Mouse (Mus musculus) heart, embryonic 14.5 days (tissue): ENCODE data around the gene Phospho2. TPM values are rescaled to one million over a fixed set of nuclear protein-coding genes. Genes with fewer than 3 reads are reported as not detected.
"Not testable (repeated sequence)": the region's sequence is repeated elsewhere in the genome, so short reads cannot be mapped to it uniquely, and the experiment has no call there.

ENCODE experiments used
- ATAC-seq: fragments of 200-750 bp; cut with Nextera tagmentation; 2 replicates; pipeline ENCODE4 v1.8.0; 2017; ENCODE audit warnings: low read depth, moderate TSS enrichment; ENCODE audit not compliant: insufficient number of reproducible peaks, insufficient read depth, low FRiP score
- H3K27ac ChIP-seq, 2 experiments: fragments of 200-500 bp in 1 of 2; fragments of 300-500 bp in 1 of 2; sonication (generic) in 1 of 2; replicated peaks in 1 of 2; 2 replicates each; pipeline ENCODE4 v1.5.1; 2012 to 2014; ENCODE audit warnings: low read depth in 2 of 2, low read length in 2 of 2, control low read depth in 1 of 2, mild to moderate bottlenecking in 1 of 2, mixed read lengths in 1 of 2; ENCODE audit not compliant: control insufficient read depth in 1 of 2, insufficient read depth in 1 of 2
- H3K27me3 ChIP-seq: fragments of 300-500 bp; sonication (generic); 2 replicates; pipeline ENCODE4 v1.6.1; 2014; ENCODE audit warnings: mild to moderate bottlenecking, low read length, control low read depth; ENCODE audit not compliant: control insufficient read depth, insufficient read depth
- H3K36me3 ChIP-seq: fragments of 300-500 bp; sonication (generic); 2 replicates; pipeline ENCODE4 v1.6.1; 2014; ENCODE audit warnings: mild to moderate bottlenecking, control low read depth, low read length, mixed read lengths; ENCODE audit not compliant: control insufficient read depth, insufficient read depth
- H3K4me1 ChIP-seq, 2 experiments: fragments of 200-500 bp in 1 of 2; fragments of 300-500 bp in 1 of 2; sonication (generic) in 1 of 2; 2 replicates each; pipeline ENCODE4 v1.6.1; 2012 to 2014; ENCODE audit warnings: low read length in 2 of 2, control low read depth in 1 of 2, mixed read lengths in 1 of 2; ENCODE audit not compliant: control insufficient read depth in 2 of 2, insufficient read depth in 2 of 2
- H3K4me2 ChIP-seq: fragments of 300-500 bp; sonication (generic); 2 replicates; pipeline ENCODE4 v1.6.1; 2014; ENCODE audit warnings: mild to moderate bottlenecking, low read length
- H3K4me3 ChIP-seq, 2 experiments: fragments of 200-500 bp in 1 of 2; fragments of 300-500 bp in 1 of 2; sonication (generic) in 1 of 2; 2 replicates each; pipeline ENCODE4 v1.5.1; 2012 to 2014; ENCODE audit warnings: low read length in 2 of 2, mild to moderate bottlenecking in 2 of 2, control low read depth in 1 of 2, low read depth in 1 of 2, moderate library complexity in 1 of 2; ENCODE audit not compliant: control insufficient read depth in 1 of 2, insufficient read depth in 1 of 2
- H3K9ac ChIP-seq: fragments of 300-500 bp; sonication (generic); 2 replicates; pipeline ENCODE4 v1.6.1; 2014; ENCODE audit warnings: mild to moderate bottlenecking, low read length
- H3K9me3 ChIP-seq: fragments of 300-500 bp; sonication (generic); 2 replicates; pipeline ENCODE4 v1.6.1; 2016; ENCODE audit warnings: low read length, control low read depth; ENCODE audit not compliant: control insufficient read depth
- WGBS: fragments of 180-500 bp; shearing (Covaris S2); extraction: QIAGEN DNeasy Blood & Tissue Kit; methylation state at CpG from one replicate; pipeline ENCODE4 v1.1.7; 2014; 5-methylcytosine and 5-hydroxymethylcytosine counted together
- polyA plus RNA-seq: library from polyadenylated mRNA; unstranded; fragments of >200 nt; fragmentation: Nextera tagmentation; extraction: Ambion mirVana; gene quantifications from 2 replicates; pipeline ENCODE4 v1.2.1, GENCODE M21; 2014

Gene Phospho2
- polyA plus RNA-seq, 1 experiment from 2014 or later = 20.2 TPM

- not testable (repeated sequence) for H3K27ac ChIP-seq, H3K4me2 ChIP-seq, ATAC-seq, H3K27me3 ChIP-seq, H3K4me3 ChIP-seq, H3K4me1 ChIP-seq, H3K9ac ChIP-seq, H3K9me3 ChIP-seq, H3K36me3 ChIP-seq
- 64% methylated on average over 7 of the region's 7 CpGs for WGBS
These were observed 21.9 kb downstream of the Phospho2 start for GRCm38 (mm10) chr2:69811349-69811748.

- no peak for ATAC-seq
- Histone ChIP-seq H3K36me3 (no peaks in the 10 kb centered on the region), H3K27me3 (no peaks in the 10 kb centered on the region), H3K9me3 (no peaks in the 10 kb centered on the region), H3K9ac (no peak overlapping the region), H3K27ac (peak overlapping the region in 1 of 2 experiments; percentile 17; a peak in 1 of 4 replicates), H3K4me3 (no peak overlapping the region), H3K4me2 (no peak overlapping the region), H3K4me1 (peaks cover 2 to 11% of the 10 kb centered on the region in 2 experiments; a peak in 2 of 4 replicates)
- WGBS = 15% methylated on average over 5 of the region's 5 CpGs
These were observed 27.2 kb downstream of the Phospho2 start for GRCm38 (mm10) chr2:69816575-69816974.

GRCm38 (mm10) chr2:69818350-69819085 is 29.1 kb downstream of the Phospho2 start:
- no peak overlapping the region for H3K9ac ChIP-seq
- no peak overlapping the region for H3K4me2 ChIP-seq
- no peaks in the 10 kb centered on the region for H3K36me3 ChIP-seq
- no peak overlapping the region for H3K4me3 ChIP-seq
- peaks cover 3 to 11% of the 10 kb centered on the region in 2 experiments; a peak in 2 of 4 replicates for H3K4me1 ChIP-seq
- no peak overlapping the region for H3K27ac ChIP-seq
- H3K9me3 ChIP-seq = no peaks in the 10 kb centered on the region
- ATAC-seq = no peak
- WGBS = 78% methylated on average over 9 of the region's 9 CpGs
- no peaks in the 10 kb centered on the region for H3K27me3 ChIP-seq

GRCm38 (mm10) chr2:69820201-69820600 is 30.8 kb downstream of the Phospho2 start:
- no peak for ATAC-seq
- Histone ChIP-seq H3K36me3 (peaks cover 11% of the 10 kb centered on the region), H3K4me1 (peaks cover 3 to 18% of the 10 kb centered on the region in 2 experiments; a peak in 3 of 4 replicates), H3K9ac (no peak overlapping the region), H3K4me2 (no peak overlapping the region), H3K27me3 (no peaks in the 10 kb centered on the region), H3K4me3 (no peak overlapping the region), H3K9me3 (no peaks in the 10 kb centered on the region), H3K27ac (no peak overlapping the region)
- WGBS = 42% methylated on average over 1 of the region's 1 CpGs

GRCm38 (mm10) chr2:69821711-69822110 is 32.3 kb downstream of the Phospho2 start, which contains the start of gene Klhl23:
Gene Klhl23 (plus strand): TSS chr2:69821944.
- 2% methylated on average over 8 of the region's 8 CpGs for WGBS

GRCm38 (mm10) chr2:69822361-69823128 is 33.1 kb downstream of the Phospho2 start:
- peak; percentile 82 for ATAC-seq
- H3K9me3 ChIP-seq = no peaks in the 10 kb centered on the region
- WGBS = under 1% methylated on average over 53 of the region's 80 CpGs
- H3K4me2 ChIP-seq = peak overlapping the region; percentile 75
- no peaks in the 10 kb centered on the region for H3K27me3 ChIP-seq
- peak overlapping the region; percentile 91 for H3K9ac ChIP-seq
- H3K4me3 ChIP-seq = peak overlapping the region; percentile 78 to 94
- H3K36me3 ChIP-seq = peaks cover 25% of the 10 kb centered on the region
- H3K27ac ChIP-seq = peak overlapping the region; percentile 89 to 97
- peaks cover 7 to 12% of the 10 kb centered on the region in 2 experiments for H3K4me1 ChIP-seq

More at GRCm38 (mm10) chr2:69821711-69822110, 32.3 kb downstream of the Phospho2 start, which contains the start of gene Klhl23:
- Histone ChIP-seq H3K9ac (peak within 1 kb of the TSS; percentile 91), H3K4me2 (peak within 1 kb of the TSS; percentile 75), H3K4me3 (peak within 1 kb of the TSS; percentile 78 to 94), H3K36me3 (peaks cover 22% of the 10 kb centered on the region), H3K27ac (peak within 1 kb of the TSS; percentile 89 to 97), H3K27me3 (no peaks in the 10 kb centered on the region), H3K4me1 (peaks cover 7 to 13% of the 10 kb centered on the region in 2 experiments), H3K9me3 (no peaks in the 10 kb centered on the region)
- no peak; the same call in 1 of the 2 replicates for ATAC-seq

- ATAC-seq = peak; percentile 71
- WGBS = 2% methylated on average over 45 of the region's 45 CpGs
These were observed 33.8 kb downstream of the Phospho2 start for GRCm38 (mm10) chr2:69823129-69823677.

More at GRCm38 (mm10) chr2:69823129-69823677, 33.8 kb downstream of the Phospho2 start:
- no peaks in the 10 kb centered on the region for H3K9me3 ChIP-seq
- peak overlapping the region; percentile 75 for H3K4me2 ChIP-seq
- peak overlapping the region; percentile 91 for H3K9ac ChIP-seq
- H3K4me3 ChIP-seq = peak overlapping the region; percentile 78 to 94
- H3K4me1 ChIP-seq = peaks cover 7 to 12% of the 10 kb centered on the region in 2 experiments
- H3K27me3 ChIP-seq = no peaks in the 10 kb centered on the region
- peak overlapping the region; percentile 89 to 97 for H3K27ac ChIP-seq
- peaks cover 29% of the 10 kb centered on the region for H3K36me3 ChIP-seq
